Mouse (Mus musculus) kidney, postnatal 0 days (tissue): ENCODE measurements at regions not wholly inside any gene's neighbourhood (a gene's known extent, or its start where the extent isn't known, plus 50 kb on each side); places are given as distances from the start of the nearest gene placed in this dataset.

Experiments used
- ATAC-seq: fragments of 200-750 bp; cut with Nextera tagmentation; replicated peaks from 2 replicates; pipeline ENCODE4 v1.8.0; 2017; ENCODE audit warnings: low read depth, moderate number of reproducible peaks, moderate TSS enrichment, moderate library complexity; ENCODE audit not compliant: low FRiP score
- DNase-seq: peaks from one replicate; pipeline ENCODE4 v3.0.0-alpha.2; 2016; ENCODE audit warnings: low spot score
- H3K27ac ChIP-seq: fragments of 300-500 bp; sonication (generic); 2 replicates; pipeline ENCODE4 v1.5.1; 2014; ENCODE audit warnings: mild to moderate bottlenecking
- H3K27me3 ChIP-seq: fragments of 300-500 bp; sonication (generic); 2 replicates; pipeline ENCODE4 v1.6.1; 2014; ENCODE audit warnings: low read length, mixed read lengths; ENCODE audit not compliant: insufficient read depth
- H3K36me3 ChIP-seq: fragments of 300-500 bp; sonication (generic); 2 replicates; pipeline ENCODE4 v1.6.1; 2014; ENCODE audit warnings: low read length, mixed read lengths; ENCODE audit not compliant: insufficient read depth
- H3K4me1 ChIP-seq: fragments of 300-500 bp; sonication (generic); replicated peaks from 2 replicates; pipeline ENCODE4 v1.6.1; 2014; ENCODE audit warnings: antibody characterized with exemption, low read length, mixed read lengths; ENCODE audit not compliant: insufficient read depth
- H3K4me2 ChIP-seq: fragments of 300-500 bp; sonication (generic); 2 replicates; pipeline ENCODE4 v1.6.1; 2014; ENCODE audit warnings: mild to moderate bottlenecking, low read length, moderate library complexity, mixed read lengths
- H3K4me3 ChIP-seq: fragments of 300-500 bp; sonication (generic); replicated peaks from 2 replicates; pipeline ENCODE4 v1.5.1; 2014; ENCODE audit warnings: low read depth, low read length
- H3K9ac ChIP-seq: fragments of 300-500 bp; sonication (generic); 2 replicates; pipeline ENCODE4 v1.6.1; 2014; ENCODE audit warnings: low read depth, low read length
- H3K9me3 ChIP-seq: fragments of 300-500 bp; sonication (generic); replicated peaks from 2 replicates; pipeline ENCODE4 v1.6.1; 2016; ENCODE audit warnings: low read length, inconsistent platforms, mixed read lengths
- CTCF ChIP-seq: IDR thresholded peaks from 2 replicates; pipeline ENCODE4 v1.5.1; 2016; ENCODE audit warnings: antibody characterized with exemption, low read depth, mild to moderate bottlenecking, moderate library complexity
- WGBS: fragments of 180-500 bp; shearing (Covaris S2); extraction: QIAGEN DNeasy Blood & Tissue Kit; methylation state at CpG from one replicate; pipeline ENCODE4 v1.1.7; 2014; 5-methylcytosine and 5-hydroxymethylcytosine counted together

- TF ChIP-seq CTCF = no peak
- H3K4me1 ChIP-seq = no peaks in the 10 kb centered on the region
- H3K9me3 ChIP-seq = no peaks in the 10 kb centered on the region
- H3K4me3 ChIP-seq = no peak overlapping the region
- WGBS = 37% methylated on average over 5 of the region's 5 CpGs
- H3K27me3 ChIP-seq = no peaks in the 10 kb centered on the region
- no peak for DNase-seq
- H3K36me3 ChIP-seq = no peaks in the 10 kb centered on the region
- ATAC-seq = no peak
- H3K9ac ChIP-seq = no peak overlapping the region
- no peak overlapping the region for H3K4me2 ChIP-seq
- H3K27ac ChIP-seq = no peak overlapping the region
Observed at GRCm38 (mm10) chr3:21864391-21864790, 212.1 kb upstream of the Tbl1xr1 start.

GRCm38 (mm10) chr3:21865856-21866255 lies 210.6 kb upstream of the Tbl1xr1 start:
- Histone ChIP-seq H3K4me3 (no peak overlapping the region), H3K36me3 (no peaks in the 10 kb centered on the region), H3K9ac (no peak overlapping the region), H3K9me3 (no peaks in the 10 kb centered on the region), H3K27ac (no peak overlapping the region), H3K27me3 (no peaks in the 10 kb centered on the region), H3K4me1 (no peaks in the 10 kb centered on the region), H3K4me2 (no peak overlapping the region)
- no peak for DNase-seq
- no peak for TF ChIP-seq CTCF
- 78% methylated on average over 1 of the region's 1 CpGs for WGBS
- no peak for ATAC-seq

GRCm38 (mm10) chr3:21878396-21878795 lies 198.1 kb upstream of the Tbl1xr1 start:
- no peak overlapping the region for H3K9ac ChIP-seq
- H3K27ac ChIP-seq = no peak overlapping the region
- no peak for ATAC-seq
- WGBS = 82% methylated on average over 2 of the region's 2 CpGs
- H3K4me2 ChIP-seq = no peak overlapping the region
- H3K36me3 ChIP-seq = no peaks in the 10 kb centered on the region
- no peak for DNase-seq
- no peak overlapping the region for H3K4me3 ChIP-seq
- no peaks in the 10 kb centered on the region for H3K4me1 ChIP-seq
- H3K27me3 ChIP-seq = no peaks in the 10 kb centered on the region
- no peak for TF ChIP-seq CTCF
- no peaks in the 10 kb centered on the region for H3K9me3 ChIP-seq

GRCm38 (mm10) chr3:21884216-21884615 lies 192.2 kb upstream of the Tbl1xr1 start:
- TF ChIP-seq CTCF = no peak
- Histone ChIP-seq H3K4me3 (no peak overlapping the region), H3K4me1 (no peaks in the 10 kb centered on the region), H3K9me3 (no peaks in the 10 kb centered on the region), H3K27me3 (no peaks in the 10 kb centered on the region), H3K9ac (no peak overlapping the region), H3K36me3 (no peaks in the 10 kb centered on the region), H3K4me2 (no peak overlapping the region), H3K27ac (no peak overlapping the region)
- no peak for ATAC-seq
- DNase-seq = no peak
- 80% methylated on average over 3 of the region's 3 CpGs for WGBS

GRCm38 (mm10) chr3:21888710-21889109 lies 187.7 kb upstream of the Tbl1xr1 start:
- no peak for TF ChIP-seq CTCF
- no peak overlapping the region for H3K4me2 ChIP-seq
- no peak for DNase-seq
- H3K4me3 ChIP-seq = no peak overlapping the region
- no peaks in the 10 kb centered on the region for H3K27me3 ChIP-seq
- no peaks in the 10 kb centered on the region for H3K4me1 ChIP-seq
- H3K36me3 ChIP-seq = no peaks in the 10 kb centered on the region
- no peaks in the 10 kb centered on the region for H3K9me3 ChIP-seq
- peak; percentile 61; the same call in 1 of the 2 replicates for ATAC-seq
- WGBS = 82% methylated on average over 3 of the region's 3 CpGs
- no peak overlapping the region for H3K9ac ChIP-seq
- no peak overlapping the region for H3K27ac ChIP-seq

GRCm38 (mm10) chr3:21891819-21892480 lies 184.5 kb upstream of the Tbl1xr1 start:
- Histone ChIP-seq H3K9me3 (no peaks in the 10 kb centered on the region), H3K36me3 (no peaks in the 10 kb centered on the region), H3K27ac (no peak overlapping the region), H3K4me2 (no peak overlapping the region), H3K4me3 (no peak overlapping the region), H3K9ac (no peak overlapping the region), H3K27me3 (no peaks in the 10 kb centered on the region), H3K4me1 (peaks cover 4% of the 10 kb centered on the region; the same call in 1 of the 2 replicates)
- ATAC-seq (no peak), DNase-seq (peak; percentile 27)
- no peak for TF ChIP-seq CTCF
- 24% methylated on average over 7 of the region's 7 CpGs for WGBS
